Mouse (Mus musculus) hindbrain, postnatal 0 days (tissue): ENCODE measurements around the gene Gng3. TPM values are rescaled to one million over a fixed set of nuclear protein-coding genes. Genes with fewer than 3 reads are reported as not detected.

ENCODE experiments used
- ATAC-seq: fragments of 200-750 bp; cut with Nextera tagmentation; 2 replicates; pipeline ENCODE4 v1.8.0; 2017; ENCODE audit warnings: mild to moderate bottlenecking, moderate TSS enrichment, moderate library complexity
- DNase-seq: peaks from one replicate; pipeline ENCODE4 v3.0.0-alpha.2; 2015; ENCODE audit warnings: low spot score
- H3K27ac ChIP-seq: fragments of 300-500 bp; sonication (generic); 2 replicates; pipeline ENCODE4 v1.5.1; 2014; ENCODE audit warnings: mild to moderate bottlenecking
- H3K27me3 ChIP-seq: fragments of 300-500 bp; sonication (generic); 2 replicates; pipeline ENCODE4 v1.6.1; 2014; ENCODE audit warnings: low read length, mixed read lengths; ENCODE audit not compliant: insufficient read depth
- H3K36me3 ChIP-seq: fragments of 300-500 bp; sonication (generic); 2 replicates; pipeline ENCODE4 v1.6.1; 2014; ENCODE audit warnings: low read length, mixed read lengths; ENCODE audit not compliant: insufficient read depth
- H3K4me1 ChIP-seq: fragments of 300-500 bp; sonication (generic); 2 replicates; pipeline ENCODE4 v1.6.1; 2014; ENCODE audit warnings: antibody characterized with exemption, low read length, mixed read lengths; ENCODE audit not compliant: insufficient read depth
- H3K4me2 ChIP-seq: fragments of 300-500 bp; sonication (generic); 2 replicates; pipeline ENCODE4 v1.6.1; 2014; ENCODE audit warnings: low read depth, mild to moderate bottlenecking, low read length, moderate library complexity, mixed read lengths
- H3K4me3 ChIP-seq: fragments of 300-500 bp; sonication (generic); 2 replicates; pipeline ENCODE4 v1.5.1; 2014; ENCODE audit warnings: low read length
- H3K9ac ChIP-seq: fragments of 300-500 bp; sonication (generic); replicated peaks from 2 replicates; pipeline ENCODE4 v1.6.1; 2014; ENCODE audit warnings: mild to moderate bottlenecking, low read length, moderate library complexity, mixed read lengths
- H3K9me3 ChIP-seq: fragments of 300-500 bp; sonication (generic); 2 replicates; pipeline ENCODE4 v1.6.1; 2016; ENCODE audit warnings: low read length, mixed read lengths
- CTCF ChIP-seq: IDR thresholded peaks from 2 replicates; pipeline ENCODE4 v1.5.1; 2016; ENCODE audit warnings: antibody characterized with exemption, control low read depth, low read depth
- WGBS: fragments of 180-500 bp; shearing (Covaris S2); extraction: QIAGEN DNeasy Blood & Tissue Kit; methylation state at CpG from one replicate; pipeline ENCODE4 v1.1.7; 2014; 5-methylcytosine and 5-hydroxymethylcytosine counted together
- polyA plus RNA-seq: library from polyadenylated mRNA; unstranded; fragments of >200 nt; fragmentation: Nextera tagmentation; extraction: Ambion mirVana; gene quantifications from 2 replicates; pipeline ENCODE4 v1.2.1, GENCODE M21; 2015
- total RNA-seq: library from RNA; depleted of rRNA; stranded (reverse); fragments of >200 nt; gene quantifications from 2 replicates; pipeline ENCODE4 v1.2.3, GENCODE M21; 2014

Gng3 gene
- total and polyA plus RNA-seq, 2 experiments from 2014 or later, result 93.2 to 626 TPM

DNA sequence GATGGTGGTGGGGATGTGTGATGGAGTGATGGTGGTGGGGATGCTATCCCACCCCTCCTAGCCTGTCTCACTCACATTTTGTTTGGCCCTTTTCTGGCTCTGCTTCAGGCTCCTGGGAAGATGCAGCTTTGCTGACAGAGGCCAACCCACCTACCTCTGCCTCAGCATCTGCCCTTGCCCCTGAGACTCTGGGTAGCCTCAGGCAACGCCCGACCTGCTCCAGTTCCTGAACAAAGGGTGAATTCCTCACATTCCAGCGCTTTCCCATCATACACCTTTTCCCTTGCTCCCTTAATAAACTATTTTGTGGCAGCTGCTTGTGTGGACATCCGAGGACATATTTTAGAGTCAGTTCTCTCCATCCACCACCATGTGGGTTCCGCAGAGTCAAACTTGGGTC is 9.4 kb upstream of the Gng3 start:
- no peak for ATAC-seq
- Histone ChIP-seq H3K4me3 (no peak overlapping the region), H3K27ac (no peak overlapping the region), H3K9ac (no peak overlapping the region), H3K27me3 (no peaks in the 10 kb centered on the region), H3K4me1 (no peaks in the 10 kb centered on the region), H3K36me3 (peaks cover 35% of the 10 kb centered on the region), H3K9me3 (no peaks in the 10 kb centered on the region), H3K4me2 (no peak overlapping the region)
- WGBS, result 82% methylated on average over 5 of the region's 5 CpGs
- DNase-seq, result no peak
- no peak for TF ChIP-seq CTCF

- Histone ChIP-seq H3K4me3 (no peak overlapping the region), H3K9me3 (no peaks in the 10 kb centered on the region), H3K4me1 (peaks cover 8% of the 10 kb centered on the region), H3K9ac (no peak overlapping the region), H3K4me2 (no peak overlapping the region), H3K36me3 (peaks cover 35% of the 10 kb centered on the region), H3K27me3 (no peaks in the 10 kb centered on the region), H3K27ac (no peak overlapping the region)
- WGBS, result 55% methylated on average over 5 of the region's 5 CpGs
- DNase-seq (peak; percentile 87), ATAC-seq (no peak)
- peak; percentile 75 for TF ChIP-seq CTCF
Measured at GRCm38 (mm10) chr19:8844371-8845129, 5.6 kb upstream of the Gng3 start.

DNA sequence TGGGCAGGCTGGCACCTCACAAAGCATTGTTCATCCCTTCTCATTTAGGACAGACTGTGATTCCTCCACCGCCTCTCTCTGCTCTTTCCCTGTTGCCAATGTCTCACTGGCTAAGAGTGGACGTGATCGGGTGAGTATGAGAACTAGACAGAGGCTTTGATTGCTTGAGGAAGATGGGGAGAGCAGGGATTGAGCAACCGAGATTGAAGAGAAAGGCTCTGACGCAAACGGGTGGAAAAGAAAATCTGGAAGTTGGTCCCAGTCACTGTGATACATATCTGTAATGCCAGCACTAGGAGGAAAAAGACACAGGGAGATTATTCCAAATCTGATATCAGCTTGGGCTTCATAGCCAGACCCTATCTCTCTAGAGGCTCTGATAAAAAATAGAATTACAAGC is 4.0 kb upstream of the Gng3 start:
- Histone ChIP-seq H3K9me3 (no peaks in the 10 kb centered on the region), H3K9ac (no peak overlapping the region), H3K4me2 (no peak overlapping the region), H3K27ac (no peak overlapping the region), H3K4me1 (peaks cover 8% of the 10 kb centered on the region), H3K36me3 (peaks cover 26% of the 10 kb centered on the region), H3K4me3 (no peak overlapping the region), H3K27me3 (no peaks in the 10 kb centered on the region)
- WGBS, result 87% methylated on average over 6 of the region's 6 CpGs
- TF ChIP-seq CTCF, result no peak
- no peak for DNase-seq
- no peak for ATAC-seq

DNA sequence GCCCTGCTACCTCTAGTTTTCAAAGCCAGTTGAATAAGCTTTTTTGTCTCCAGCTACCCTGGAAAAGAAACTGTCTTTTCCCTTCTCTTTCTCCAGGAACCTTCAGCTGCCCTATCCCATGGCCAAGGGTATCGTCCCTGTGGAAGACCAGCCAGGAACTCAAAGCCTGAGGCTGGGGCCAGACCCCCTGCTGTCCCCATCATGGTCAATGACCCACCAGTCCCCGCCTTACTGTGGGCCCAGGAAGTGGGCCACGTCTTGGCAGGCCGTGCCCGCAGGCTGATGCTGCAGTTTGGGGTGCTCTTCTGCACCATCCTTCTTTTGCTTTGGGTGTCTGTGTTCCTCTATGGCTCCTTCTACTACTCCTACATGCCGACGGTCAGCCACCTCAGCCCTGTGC is 2.0 kb upstream of the Gng3 start:
- 86% methylated on average over 7 of the region's 7 CpGs for WGBS
- H3K36me3 ChIP-seq, result peaks cover 8% of the 10 kb centered on the region; the same call in 1 of the 2 replicates
- DNase-seq, result no peak
- peak overlapping the region; percentile 51 for H3K4me3 ChIP-seq
- ATAC-seq, result no peak
- H3K27ac ChIP-seq, result peak overlapping the region; percentile 97; the same call in 1 of the 2 replicates
- no peaks in the 10 kb centered on the region for H3K27me3 ChIP-seq
- H3K4me2 ChIP-seq, result peak overlapping the region; percentile 91
- peak overlapping the region; percentile 73 for H3K9ac ChIP-seq
- TF ChIP-seq CTCF, result no peak
- H3K4me1 ChIP-seq, result peaks cover 8% of the 10 kb centered on the region
- no peaks in the 10 kb centered on the region for H3K9me3 ChIP-seq

- DNase-seq (peak; percentile 76), ATAC-seq (peak; percentile 28)
- TF ChIP-seq CTCF, result no peak
- Histone ChIP-seq H3K27me3 (no peaks in the 10 kb centered on the region), H3K4me2 (peak overlapping the region; percentile 91), H3K27ac (peak overlapping the region; percentile 97), H3K4me3 (peak overlapping the region; percentile 51), H3K9ac (peak overlapping the region; percentile 73), H3K36me3 (peaks cover 3% of the 10 kb centered on the region; the same call in 1 of the 2 replicates), H3K9me3 (no peaks in the 10 kb centered on the region), H3K4me1 (peaks cover 8% of the 10 kb centered on the region)
- WGBS, result 12% methylated on average over 29 of the region's 29 CpGs
Measured at GRCm38 (mm10) chr19:8839908-8840791, 1.2 kb upstream of the Gng3 start.

- WGBS, result 9% methylated on average over 15 of the region's 15 CpGs
- ATAC-seq, result no peak
- no peak for TF ChIP-seq CTCF
- peak; percentile 67 for DNase-seq
- Histone ChIP-seq H3K4me2 (peak overlapping the region; percentile 91), H3K9ac (peak overlapping the region; percentile 73), H3K27me3 (no peaks in the 10 kb centered on the region), H3K4me3 (peak overlapping the region; percentile 51), H3K9me3 (no peaks in the 10 kb centered on the region), H3K27ac (peak overlapping the region; percentile 97), H3K4me1 (peaks cover 8% of the 10 kb centered on the region), H3K36me3 (peaks cover 14% of the 10 kb centered on the region; the same call in 1 of the 2 replicates)
Measured at GRCm38 (mm10) chr19:8838041-8838730, 808 bp downstream of the Gng3 start.
